Mouse (Mus musculus) liver, adult 2 months (tissue): ENCODE measurements at regions not wholly inside any gene's neighbourhood (a gene's known extent, or its start where the extent isn't known, plus 50 kb on each side); places are given as distances from the start of the nearest gene placed in this dataset.
A peak's percentile ranks its signal among the peaks of the same experiment; 100 is the strongest.
"Not testable (repeated sequence)": the region's sequence is repeated elsewhere in the genome, so short reads cannot be mapped to it uniquely, and the experiment has no call there.

Source experiments
- DNase-seq: peaks from one replicate; pipeline ENCODE4 v3.0.0-alpha.2; 2011; ENCODE audit warnings: low read depth, low spot score; ENCODE audit errors: extremely low read depth
- H3K27ac ChIP-seq: fragments of 200-500 bp; replicated peaks from 2 replicates; pipeline ENCODE4 v1.5.1; 2012; ENCODE audit warnings: low read depth, mild to moderate bottlenecking, control low read depth, inconsistent platforms, low read length; ENCODE audit not compliant: insufficient read depth
- H3K27me3 ChIP-seq: fragments of 200-500 bp; 2 replicates; pipeline ENCODE4 v1.6.1; 2012; ENCODE audit warnings: mild to moderate bottlenecking, moderate library complexity, low read length, inconsistent platforms; ENCODE audit not compliant: control insufficient read depth, insufficient read depth
- H3K36me3 ChIP-seq: fragments of 200-500 bp; 2 replicates; pipeline ENCODE4 v1.6.1; 2012; ENCODE audit warnings: low read length, inconsistent platforms; ENCODE audit not compliant: control insufficient read depth, insufficient read depth
- H3K4me1 ChIP-seq: fragments of 200-500 bp; 2 replicates; pipeline ENCODE4 v1.6.1; 2011; ENCODE audit warnings: low read length; ENCODE audit not compliant: control insufficient read depth, insufficient read depth
- H3K4me3 ChIP-seq: fragments of 200-500 bp; 2 replicates; pipeline ENCODE4 v1.5.1; 2011; ENCODE audit warnings: low read depth, mild to moderate bottlenecking, control low read depth, low read length, moderate library complexity; ENCODE audit not compliant: insufficient read depth
- H3K79me2 ChIP-seq: fragments of 200-500 bp; 2 replicates; pipeline ENCODE4 v1.6.1; 2012; ENCODE audit warnings: inconsistent platforms, mild to moderate bottlenecking, low read length, moderate library complexity; ENCODE audit not compliant: control insufficient read depth, insufficient read depth
- H3K9ac ChIP-seq: fragments of 200-500 bp; 2 replicates; pipeline ENCODE4 v1.6.1; 2012; ENCODE audit warnings: low read depth, mild to moderate bottlenecking, control low read depth, inconsistent platforms, low read length
- CTCF ChIP-seq: fragments of 200-500 bp; IDR thresholded peaks from 2 replicates; pipeline ENCODE4 v1.5.1; 2011; ENCODE audit warnings: low read depth, low read length, control low read depth
- POLR2A ChIP-seq: fragments of 200-500 bp; IDR thresholded peaks from 2 replicates; pipeline ENCODE4 v1.6.1; 2011; ENCODE audit warnings: low read length, control low read depth; ENCODE audit not compliant: insufficient read depth; ENCODE audit errors: extremely low read depth
- WGBS: fragments of 180-500 bp; shearing (Covaris S2); methylation state at CpG from one replicate; pipeline ENCODE4 v1.1.7; 2018; 5-methylcytosine and 5-hydroxymethylcytosine counted together

GRCm38 (mm10) chr17:4521031-4521430, 473.1 kb upstream of the Arid1b start:
- H3K36me3 ChIP-seq = no peaks in the 10 kb centered on the region
- H3K79me2 ChIP-seq = no peaks in the 10 kb centered on the region
- no peak overlapping the region for H3K27ac ChIP-seq
- no peak overlapping the region for H3K4me3 ChIP-seq
- H3K27me3 ChIP-seq = no peaks in the 10 kb centered on the region
- no peaks in the 10 kb centered on the region for H3K4me1 ChIP-seq
- TF ChIP-seq POLR2A (no peak), CTCF (no peak)
- 87% methylated on average over 4 of the region's 4 CpGs for WGBS
- no peak for DNase-seq
- no peak overlapping the region for H3K9ac ChIP-seq

- Histone ChIP-seq H3K27me3 (no peaks in the 10 kb centered on the region), H3K27ac (no peak overlapping the region), H3K36me3 (no peaks in the 10 kb centered on the region), H3K4me1 (peaks cover 3% of the 10 kb centered on the region; the same call in 1 of the 2 replicates), H3K4me3 (no peak overlapping the region), H3K79me2 (no peaks in the 10 kb centered on the region), H3K9ac (no peak overlapping the region)
- TF ChIP-seq CTCF (no peak), POLR2A (no peak)
- DNase-seq = peak; percentile 78
- WGBS = 30% methylated on average over 7 of the region's 7 CpGs
Measured at GRCm38 (mm10) chr17:4526466-4526865, 467.7 kb upstream of the Arid1b start.

GRCm38 (mm10) chr17:4532126-4532525, 462.0 kb upstream of the Arid1b start:
- Histone ChIP-seq H3K27me3 (no peaks in the 10 kb centered on the region), H3K9ac (no peak overlapping the region), H3K4me3 (no peak overlapping the region), H3K27ac (no peak overlapping the region), H3K36me3 (no peaks in the 10 kb centered on the region), H3K79me2 (no peaks in the 10 kb centered on the region), H3K4me1 (no peaks in the 10 kb centered on the region; the same call in 1 of the 2 replicates)
- 97% methylated on average over 2 of the region's 2 CpGs for WGBS
- TF ChIP-seq POLR2A (no peak), CTCF (no peak)
- no peak for DNase-seq

GRCm38 (mm10) chr17:4540435-4540834, 453.7 kb upstream of the Arid1b start:
- DNase-seq = no peak
- TF ChIP-seq POLR2A = no peak
- no peak for TF ChIP-seq CTCF
- H3K79me2 ChIP-seq = no peaks in the 10 kb centered on the region
- H3K4me3 ChIP-seq = no peak overlapping the region
- no peaks in the 10 kb centered on the region for H3K36me3 ChIP-seq
- no peaks in the 10 kb centered on the region for H3K4me1 ChIP-seq
- 90% methylated on average over 2 of the region's 2 CpGs for WGBS
- H3K27ac ChIP-seq = no peak overlapping the region
- H3K27me3 ChIP-seq = 0 out of 2 replicates have a peak, but pooled peaks cover 2% of the 10 kb centered on the region
- H3K9ac ChIP-seq = no peak overlapping the region

GRCm38 (mm10) chr17:4541020-4541743, 452.9 kb upstream of the Arid1b start:
- H3K36me3 ChIP-seq = no peaks in the 10 kb centered on the region
- H3K4me3 ChIP-seq = no peak overlapping the region
- H3K79me2 ChIP-seq = no peaks in the 10 kb centered on the region
- WGBS = 63% methylated on average over 7 of the region's 7 CpGs
- H3K4me1 ChIP-seq = no peaks in the 10 kb centered on the region
- H3K27ac ChIP-seq = no peak overlapping the region
- H3K9ac ChIP-seq = no peak overlapping the region
- DNase-seq = no peak
- TF ChIP-seq CTCF (no peak), POLR2A (no peak)
- H3K27me3 ChIP-seq = 0 out of 2 replicates have a peak, but pooled peaks cover 2% of the 10 kb centered on the region

- no peaks in the 10 kb centered on the region for H3K4me1 ChIP-seq
- no peak for TF ChIP-seq POLR2A
- no peak for TF ChIP-seq CTCF
- no peaks in the 10 kb centered on the region for H3K79me2 ChIP-seq
- H3K27me3 ChIP-seq = no peaks in the 10 kb centered on the region
- H3K4me3 ChIP-seq = no peak overlapping the region
- DNase-seq = no peak
- 42% methylated on average over 2 of the region's 2 CpGs for WGBS
- H3K36me3 ChIP-seq = no peaks in the 10 kb centered on the region
- H3K9ac ChIP-seq = no peak overlapping the region
- no peak overlapping the region for H3K27ac ChIP-seq
Measured at GRCm38 (mm10) chr17:4546579-4546978, 447.6 kb upstream of the Arid1b start.

GRCm38 (mm10) chr17:4553026-4553425, 441.1 kb upstream of the Arid1b start:
- H3K36me3 ChIP-seq, DNase-seq, H3K79me2 ChIP-seq, H3K4me3 ChIP-seq, H3K9ac ChIP-seq, H3K4me1 ChIP-seq, H3K27ac ChIP-seq, H3K27me3 ChIP-seq: not testable (repeated sequence)
- 92% methylated on average over 4 of the region's 4 CpGs for WGBS
